Mouse (Mus musculus) adrenal gland, postnatal 10 days (tissue): Measurements from ENCODE around the gene Arhgap22. TPM values are rescaled to one million over a fixed set of nuclear protein-coding genes. Genes with fewer than 3 reads are reported as not detected.

Source experiments
- DNase-seq: peaks from one replicate; pipeline ENCODE4 v3.0.0; 2021; ENCODE audit warnings: mixed read lengths
- total RNA-seq, 2 experiments: library from RNA; stranded (reverse); gene quantifications; 2 replicates each; pipeline ENCODE4 v1.2.3; 2021

Gene Arhgap22
- total RNA-seq, 2 experiments from 2014 or later, result 4.8 to 5.5 TPM

- no peak for DNase-seq
Observed at GRCm38 (mm10) chr14:33212958-33213309, 892 bp upstream of the Arhgap22 start.

- DNase-seq, result no peak
Observed at GRCm38 (mm10) chr14:33214767-33215128, 922 bp downstream of the Arhgap22 start.

GRCm38 (mm10) chr14:33215163-33215562, 1.3 kb downstream of the Arhgap22 start:
- DNase-seq, result no peak

GRCm38 (mm10) chr14:33216343-33217208, 2.8 kb downstream of the Arhgap22 start:
- DNase-seq, result no peak

- no peak for DNase-seq
Observed at GRCm38 (mm10) chr14:33225235-33225634, 11.4 kb downstream of the Arhgap22 start.

- no peak for DNase-seq
Observed at GRCm38 (mm10) chr14:33230672-33231071, 16.8 kb downstream of the Arhgap22 start.

GRCm38 (mm10) chr14:33231311-33231710, 17.5 kb downstream of the Arhgap22 start:
- no peak for DNase-seq

- no peak for DNase-seq
Observed at GRCm38 (mm10) chr14:33232048-33232447, 18.2 kb downstream of the Arhgap22 start.

GRCm38 (mm10) chr14:33235661-33236060, 21.8 kb downstream of the Arhgap22 start:
- DNase-seq, result peak; percentile 15

- no peak for DNase-seq
Observed at GRCm38 (mm10) chr14:33240400-33240799, 26.6 kb downstream of the Arhgap22 start.

- no peak for DNase-seq
Observed at GRCm38 (mm10) chr14:33243261-33243660, 29.4 kb downstream of the Arhgap22 start.

- DNase-seq, result no peak
Observed at GRCm38 (mm10) chr14:33244519-33244918, 30.7 kb downstream of the Arhgap22 start.

GRCm38 (mm10) chr14:33244946-33245345, 31.1 kb downstream of the Arhgap22 start:
- no peak for DNase-seq

GRCm38 (mm10) chr14:33246476-33246875, 32.6 kb downstream of the Arhgap22 start:
- peak; percentile 45 for DNase-seq

GRCm38 (mm10) chr14:33247623-33248022, 33.8 kb downstream of the Arhgap22 start:
- peak; percentile 37 for DNase-seq

- DNase-seq, result no peak
Observed at GRCm38 (mm10) chr14:33248741-33249140, 34.9 kb downstream of the Arhgap22 start.

GRCm38 (mm10) chr14:33250215-33250939, 36.6 kb downstream of the Arhgap22 start:
- DNase-seq, result peak; percentile 42

GRCm38 (mm10) chr14:33250956-33251745, 37.3 kb downstream of the Arhgap22 start:
- DNase-seq, result no peak

GRCm38 (mm10) chr14:33258256-33258655, 44.4 kb downstream of the Arhgap22 start:
- no peak for DNase-seq

GRCm38 (mm10) chr14:33260131-33260530, 46.3 kb downstream of the Arhgap22 start:
- peak; percentile 19 for DNase-seq

GRCm38 (mm10) chr14:33264795-33265194, 51.0 kb downstream of the Arhgap22 start:
- DNase-seq, result no peak

- DNase-seq, result no peak
Observed at GRCm38 (mm10) chr14:33276240-33276639, 62.4 kb downstream of the Arhgap22 start.

- DNase-seq, result no peak
Observed at GRCm38 (mm10) chr14:33278374-33278773, 64.5 kb downstream of the Arhgap22 start.
